Mouse (Mus musculus): ENCODE results near the gene Jazf1.

DNA sequence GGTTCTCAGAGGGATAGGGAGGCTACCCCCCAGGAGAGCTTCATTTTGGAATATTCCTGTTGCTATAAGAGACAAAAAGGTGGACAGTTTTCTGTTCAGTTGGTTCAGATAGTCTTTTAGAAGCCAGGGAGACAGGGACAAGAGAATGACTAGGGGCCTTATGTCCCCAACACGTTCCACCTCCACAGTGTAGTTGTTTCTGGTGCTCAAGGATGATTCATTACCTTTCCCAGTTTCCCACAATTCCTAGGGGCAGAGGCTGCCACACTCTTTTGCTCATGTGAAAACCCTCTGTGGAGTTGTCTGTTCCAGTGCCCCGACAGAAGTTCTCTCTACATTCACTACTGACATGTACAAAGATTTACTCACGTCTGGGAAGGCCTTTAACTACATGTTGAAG is 223.7 kb downstream of the Jazf1 start:
- no peak for TF ChIP-seq CTCF (IDR thresholded peaks at IDR 0.05; ENCODE audit: low read depth, low read length)
- TF ChIP-seq POLR2A (IDR thresholded peaks at IDR 0.05; ENCODE audit: extremely low read depth, insufficient read depth, low read length), result no peak
